Mouse (Mus musculus) MEL (cell line): ENCODE measurements around the gene Oxsm.

Source experiments
- CTCF ChIP-seq, 3 experiments: IDR thresholded peaks in 2 of 3; conservative IDR thresholded peaks in 1 of 3; 2 replicates each; pipeline ENCODE4 v1.5.1; 2011 to 2012; ENCODE audit warnings: low read length in 3 of 3, low read depth in 2 of 3, mild to moderate bottlenecking in 2 of 3, improper control_type of control experiment in 1 of 3, inconsistent platforms in 1 of 3, mixed read lengths in 1 of 3, moderate library complexity in 1 of 3; ENCODE audit not compliant: control insufficient read depth in 1 of 3, insufficient read depth in 1 of 3, poor library complexity in 1 of 3, severe bottlenecking in 1 of 3
- MAFK ChIP-seq: IDR thresholded peaks from 2 replicates; pipeline ENCODE4 v1.6.1; 2011; ENCODE audit warnings: low read depth, mild to moderate bottlenecking, low read length, improper control_type of control experiment, borderline replicate concordance
- POLR2A ChIP-seq, 2 experiments: IDR thresholded peaks; 2 replicates each; pipeline ENCODE4 v1.6.1; 2011 to 2012; ENCODE audit warnings: low read length in 2 of 2, mild to moderate bottlenecking in 2 of 2, control low read depth in 1 of 2, improper control_type of control experiment in 1 of 2, low read depth in 1 of 2, moderate library complexity in 1 of 2; ENCODE audit not compliant: control insufficient read depth in 1 of 2, insufficient read depth in 1 of 2, poor library complexity in 1 of 2
- POLR2AphosphoS5 ChIP-seq: IDR thresholded peaks from 2 replicates; pipeline ENCODE4 v1.6.1; 2012; ENCODE audit warnings: low read depth, borderline replicate concordance, mild to moderate bottlenecking, inconsistent platforms, low read length, moderate library complexity, mixed read lengths
- TBP ChIP-seq: IDR thresholded peaks from 2 replicates; pipeline ENCODE4 v1.8.0; 2011; ENCODE audit warnings: low read depth, low read length, improper control_type of control experiment
- ZC3H11A ChIP-seq: IDR thresholded peaks from 2 replicates; pipeline ENCODE4 v1.6.1; 2012; ENCODE audit warnings: low read depth, mild to moderate bottlenecking, inconsistent platforms, low read length, improper control_type of control experiment

DNA sequence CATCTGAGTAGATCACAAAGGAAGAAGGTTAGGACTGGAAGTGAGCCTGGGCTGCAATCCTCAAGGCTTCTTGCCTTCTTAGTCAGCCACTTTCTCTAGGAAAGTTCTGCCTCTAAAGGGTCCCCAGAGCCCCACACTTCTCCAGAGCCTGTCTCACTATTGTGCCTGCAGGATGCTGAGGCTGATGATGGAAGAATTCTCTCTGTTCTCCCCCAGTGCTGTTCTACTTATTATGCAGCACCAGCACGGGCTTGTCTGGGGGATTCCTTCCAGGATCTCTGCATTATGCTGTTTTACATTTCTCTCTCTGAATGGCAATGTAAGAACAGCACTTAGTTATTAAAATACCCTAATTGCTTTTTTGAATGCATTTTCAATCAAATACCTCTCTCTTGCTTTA is 16.1 kb downstream of the Oxsm start:
- TF ChIP-seq CTCF (IDR thresholded peaks at IDR 0.05 in 2 of 3, conservative IDR thresholded peaks at IDR 0.05 in 1 of 3; ENCODE audit: control insufficient read depth in 1 of 3, insufficient read depth in 1 of 3, low read depth in 2 of 3, low read length in 3 of 3, poor library complexity in 1 of 3, severe bottlenecking in 1 of 3) (no peak), ZC3H11A (no peak), MAFK (no peak), POLR2A (IDR thresholded peaks at IDR 0.05; ENCODE audit: control insufficient read depth in 1 of 2, insufficient read depth in 1 of 2, low read depth in 1 of 2, low read length in 2 of 2, poor library complexity in 1 of 2) (no peak), POLR2AphosphoS5 (no peak), TBP (no peak)
